Mouse (Mus musculus) brain, embryonic 14.5 days (tissue): Measurements from ENCODE around the gene Arhgap29.

ENCODE experiments used
- CTCF ChIP-seq: fragments of 200-500 bp; IDR thresholded peaks from 2 replicates; pipeline ENCODE4 v1.5.1; 2012; ENCODE audit warnings: inconsistent platforms, mild to moderate bottlenecking, moderate library complexity, borderline replicate concordance; ENCODE audit not compliant: insufficient read depth, insufficient read length; ENCODE audit errors: extremely low read depth
- POLR2A ChIP-seq: fragments of 200-500 bp; IDR thresholded peaks from 2 replicates; pipeline ENCODE4 v1.6.1; 2012; ENCODE audit warnings: mild to moderate bottlenecking, inconsistent platforms, borderline replicate concordance; ENCODE audit not compliant: poor library complexity, insufficient read depth, insufficient read length, severe bottlenecking; ENCODE audit errors: extremely low read depth

GRCm38 (mm10) chr3:121937036-121937435 is 15.3 kb upstream of the Arhgap29 start:
- TF ChIP-seq POLR2A (no peak), CTCF (no peak)
